Mouse (Mus musculus) lung, postnatal 36 days (tissue): ENCODE results near the gene Rasgrp4.

Experiments
- DNase-seq: peaks from one replicate; pipeline ENCODE4 v3.0.0; 2022; ENCODE audit warnings: mixed read lengths

Gene Rasgrp4

GRCm38 (mm10) chr7:29148771-29149170 lies 14.1 kb downstream of the Rasgrp4 start:
- no peak for DNase-seq

DNA sequence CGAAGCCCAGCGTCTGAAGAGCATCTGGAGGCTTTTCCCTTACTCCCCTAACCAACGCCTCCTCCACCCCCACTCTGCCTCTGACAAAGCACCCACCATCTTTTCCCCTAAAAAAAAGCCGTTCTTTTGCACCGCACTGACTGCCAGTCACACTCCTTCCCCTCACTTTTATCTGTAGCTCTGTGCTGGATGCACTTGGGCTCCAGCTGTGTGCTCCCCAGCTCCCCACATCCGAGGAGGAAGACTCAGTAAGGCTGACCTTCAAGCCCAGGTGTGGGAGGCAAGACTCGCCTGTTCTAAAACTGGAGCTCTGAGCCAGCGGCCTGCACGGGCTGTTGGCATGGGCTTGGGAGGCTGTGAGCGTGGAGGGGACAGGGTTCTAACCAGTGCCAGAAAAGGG lies 16.8 kb downstream of the Rasgrp4 start:
- DNase-seq: no peak

DNA sequence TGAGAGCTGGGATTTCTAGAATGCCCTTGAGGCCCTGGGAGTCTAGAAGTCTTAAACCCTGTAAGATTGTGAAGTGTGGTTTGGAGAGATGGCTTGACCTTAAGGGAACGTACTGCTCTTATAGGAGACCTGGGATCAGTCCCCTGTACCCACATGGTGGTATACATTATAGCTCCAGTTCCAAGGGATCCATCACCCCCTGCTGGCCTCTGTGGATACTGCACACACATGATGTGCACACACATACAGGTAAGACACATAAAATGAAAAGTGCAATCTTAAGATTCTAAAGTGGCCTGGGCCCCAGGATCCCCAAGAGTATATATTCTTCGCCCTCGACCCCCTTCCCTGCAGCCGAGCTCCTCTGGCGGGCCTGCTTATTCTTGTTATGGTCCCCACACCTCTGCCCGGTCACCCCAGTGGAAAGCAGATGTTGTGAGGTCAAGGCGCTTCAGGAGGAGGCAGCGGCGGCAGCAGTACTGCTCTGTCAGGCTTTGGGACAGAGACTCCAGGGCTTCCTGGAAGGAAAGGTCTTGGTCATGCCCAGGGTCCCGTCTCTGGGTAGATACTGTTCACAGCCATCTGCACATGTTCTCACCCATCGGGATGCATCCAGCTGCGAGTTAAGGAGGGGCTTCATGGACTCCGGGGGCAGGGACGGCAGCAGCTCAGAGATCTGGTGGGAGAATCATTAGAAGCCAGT lies 19.5 kb downstream of the Rasgrp4 start:
- DNase-seq: no peak

GRCm38 (mm10) chr7:29155196-29155837 lies 20.7 kb downstream of the Rasgrp4 start:
- DNase-seq: peak; percentile 95

DNA sequence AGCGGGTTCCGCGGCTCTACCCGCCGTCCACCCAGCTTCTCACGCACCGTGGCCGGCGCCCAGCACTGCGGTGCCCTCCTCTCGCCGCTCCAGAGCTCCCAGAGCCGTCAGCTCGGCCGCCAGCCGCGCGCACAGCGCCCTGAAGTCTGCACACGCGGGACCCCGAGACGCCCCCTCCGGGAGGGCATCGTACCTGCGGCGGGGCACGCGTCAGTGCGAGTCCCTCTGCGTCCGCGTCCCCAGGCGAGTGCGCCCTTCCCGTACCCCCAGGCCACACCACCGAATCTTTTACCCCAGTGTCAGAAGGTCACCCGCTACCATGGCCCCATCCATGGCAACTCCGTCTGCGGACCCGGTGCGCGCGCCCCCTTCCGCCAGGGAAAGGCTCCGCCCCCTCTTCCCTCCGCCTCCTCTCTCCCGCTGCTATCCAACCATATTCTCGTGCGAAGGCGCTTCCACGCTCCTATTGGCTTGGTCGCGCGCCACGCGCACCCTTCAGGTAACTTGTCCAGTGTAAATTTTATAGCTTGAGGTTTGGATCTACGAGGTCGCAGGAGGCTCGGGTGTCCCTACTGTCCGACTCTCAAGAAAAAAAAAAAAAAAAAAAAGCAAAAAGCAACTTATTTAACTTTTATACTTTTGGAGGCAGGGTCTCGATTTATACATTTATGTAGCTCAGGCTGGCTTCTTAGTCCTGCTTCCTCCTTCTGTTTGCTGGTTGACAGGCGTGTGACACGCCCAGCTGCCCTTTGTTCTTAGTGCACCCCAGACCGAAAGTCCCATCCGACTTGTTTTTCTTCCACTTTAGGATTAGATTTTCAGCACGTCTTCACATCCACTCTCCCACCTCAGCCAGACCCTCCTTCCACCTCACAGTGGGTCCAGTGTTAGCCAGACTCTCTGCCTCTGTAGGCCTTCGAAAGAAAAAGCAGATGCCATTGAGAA lies 21.5 kb downstream of the Rasgrp4 start, which contains the start of gene Fam98c:
TSS of gene Fam98c (minus strand) at position 397 of the 945 bp plus-strand sequence.
- DNase-seq: peak; percentile 94

- no peak for DNase-seq
Observed at GRCm38 (mm10) chr7:29158264-29158663, 23.6 kb downstream of the Rasgrp4 start.

DNA sequence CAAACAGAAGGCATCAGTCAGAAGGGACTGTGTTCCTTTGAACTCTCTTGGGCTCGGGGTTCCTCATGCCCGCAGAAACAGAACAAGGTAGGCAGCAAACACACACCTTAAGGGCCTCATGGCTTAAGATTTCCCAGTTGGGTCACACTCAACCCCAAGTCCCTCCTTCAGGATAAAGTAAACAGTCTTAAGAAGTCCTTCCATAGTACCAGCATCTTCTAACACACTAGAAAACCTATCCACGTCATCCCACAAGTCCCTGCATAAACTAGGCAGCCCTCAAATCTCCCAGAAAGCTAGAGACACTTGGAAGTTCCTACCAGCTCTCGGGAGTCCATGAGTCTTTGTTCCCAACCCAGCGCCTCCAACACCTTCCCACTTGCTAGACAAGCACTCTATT lies 27.6 kb downstream of the Rasgrp4 start:
- DNase-seq: peak; percentile 55

DNA sequence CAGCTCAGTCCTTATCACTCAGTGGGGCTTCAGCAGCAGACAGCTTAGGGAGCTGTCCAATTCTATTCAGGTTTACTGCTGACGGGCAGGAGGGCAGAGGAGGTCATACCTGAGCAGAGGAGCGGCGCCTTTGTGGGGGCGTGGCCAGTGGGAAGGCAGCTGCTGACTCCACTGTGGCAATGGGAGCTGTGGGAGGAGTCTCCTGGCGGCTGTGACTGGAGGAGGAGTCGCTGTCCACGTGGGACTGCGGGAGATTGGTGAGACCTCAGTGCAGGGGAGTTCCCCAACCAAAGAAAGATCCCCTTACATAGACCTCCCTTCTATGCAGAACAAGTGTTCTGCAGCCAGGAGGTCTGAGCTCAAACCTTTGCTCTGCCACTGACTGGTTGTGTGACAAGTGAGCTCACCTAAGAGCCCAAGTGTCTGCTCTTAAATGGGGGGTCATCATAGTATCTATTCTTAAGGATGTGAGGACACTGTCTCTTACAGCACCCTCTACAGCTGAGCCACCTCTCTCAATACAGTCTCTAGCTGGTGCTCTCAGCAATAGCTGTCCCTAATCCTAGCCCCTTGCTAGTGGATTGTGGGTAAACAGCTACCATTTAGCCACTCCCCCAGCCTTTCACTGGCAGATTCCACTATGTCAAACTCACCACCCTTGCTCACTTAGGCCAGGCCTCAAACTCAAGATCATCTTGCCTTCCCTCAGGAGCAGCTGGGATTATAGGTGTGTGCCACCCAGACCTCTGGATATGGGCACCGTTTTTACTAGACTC lies 28.3 kb downstream of the Rasgrp4 start:
- DNase-seq: peak; percentile 89

DNA sequence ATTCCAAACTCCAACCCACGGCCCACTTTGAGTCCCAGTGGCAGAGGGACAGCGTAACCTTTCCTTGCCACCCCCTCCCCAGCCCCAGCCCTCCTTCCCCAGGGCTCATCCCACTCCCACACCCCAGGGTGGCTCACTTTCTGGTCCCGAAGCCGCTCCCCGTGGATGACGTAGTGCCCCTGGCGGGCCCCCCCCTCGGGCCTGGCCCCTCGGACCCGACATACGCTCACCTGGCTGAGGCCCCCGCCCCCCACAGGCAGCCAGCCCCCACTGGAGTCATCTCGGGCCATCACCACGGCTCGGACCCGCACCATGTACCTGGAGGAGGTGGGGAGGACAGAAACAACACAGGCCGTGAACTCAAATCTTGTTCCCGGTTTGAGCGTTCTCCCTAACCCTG lies 33.0 kb downstream of the Rasgrp4 start:
- no peak for DNase-seq

- DNase-seq: no peak
Observed at GRCm38 (mm10) chr7:29168121-29168695, 33.6 kb downstream of the Rasgrp4 start.

DNA sequence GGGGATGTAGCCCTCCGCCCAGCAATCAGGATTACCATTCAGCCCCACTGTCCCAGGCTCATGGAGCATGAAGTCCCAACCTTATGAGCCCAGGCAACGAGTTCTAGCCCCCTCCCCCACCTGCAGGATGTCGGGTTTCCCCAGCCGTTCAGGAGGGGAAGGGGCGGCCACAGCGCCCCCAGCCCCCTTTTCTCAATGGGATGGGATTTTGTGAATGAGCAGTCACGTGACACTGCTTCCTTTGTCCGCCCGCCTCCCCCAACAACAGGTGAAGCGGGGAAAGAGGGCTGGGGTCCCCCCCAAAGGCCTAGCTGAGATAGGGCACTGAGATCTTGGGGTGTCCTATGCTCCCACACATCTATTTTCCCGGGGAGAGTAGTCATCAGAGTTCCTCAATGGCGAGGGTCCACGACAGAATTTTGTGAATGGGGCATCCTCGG lies 34.2 kb downstream of the Rasgrp4 start:
- no peak for DNase-seq

DNA sequence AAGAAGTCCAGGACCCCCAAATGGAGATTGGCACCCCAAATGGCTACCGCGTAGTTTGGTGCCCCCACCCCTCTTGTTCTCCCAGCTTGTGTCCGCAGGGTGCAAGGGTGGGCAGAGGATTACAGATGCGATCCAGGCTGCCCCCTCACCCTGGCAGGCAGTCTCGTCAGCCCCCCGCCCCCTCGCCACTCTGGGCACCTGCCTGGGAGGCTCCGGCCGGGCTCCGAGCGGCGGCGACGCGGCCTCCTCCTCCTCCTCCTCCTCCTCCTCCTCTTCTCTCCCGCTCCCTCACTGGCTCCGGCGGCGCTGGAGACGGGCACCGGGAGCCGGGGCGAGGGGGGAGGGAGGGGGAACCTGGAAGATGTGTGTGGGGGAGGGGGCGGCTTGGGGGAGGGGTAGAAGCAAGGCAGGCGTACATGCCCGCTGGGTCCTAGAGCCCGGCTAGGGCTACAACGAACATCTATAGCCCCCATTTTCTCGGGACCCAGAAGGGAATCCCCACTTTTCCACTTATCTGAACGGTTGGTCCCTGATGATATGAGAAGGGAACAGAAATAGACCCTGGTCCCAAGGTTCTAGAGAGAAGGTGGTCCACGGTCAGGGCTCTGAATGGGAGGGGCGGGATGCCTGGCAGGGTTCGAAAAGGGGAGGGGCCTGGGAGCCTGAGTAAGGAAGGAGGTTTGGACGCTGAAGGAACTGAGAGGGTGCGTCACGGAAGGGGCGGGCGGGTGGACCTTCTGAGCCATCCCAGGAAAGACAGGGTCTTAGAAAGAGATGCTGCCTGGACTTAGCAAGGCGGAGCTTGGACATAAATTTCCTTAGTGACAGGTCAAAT lies 34.8 kb downstream of the Rasgrp4 start:
- DNase-seq: peak; percentile 83

DNA sequence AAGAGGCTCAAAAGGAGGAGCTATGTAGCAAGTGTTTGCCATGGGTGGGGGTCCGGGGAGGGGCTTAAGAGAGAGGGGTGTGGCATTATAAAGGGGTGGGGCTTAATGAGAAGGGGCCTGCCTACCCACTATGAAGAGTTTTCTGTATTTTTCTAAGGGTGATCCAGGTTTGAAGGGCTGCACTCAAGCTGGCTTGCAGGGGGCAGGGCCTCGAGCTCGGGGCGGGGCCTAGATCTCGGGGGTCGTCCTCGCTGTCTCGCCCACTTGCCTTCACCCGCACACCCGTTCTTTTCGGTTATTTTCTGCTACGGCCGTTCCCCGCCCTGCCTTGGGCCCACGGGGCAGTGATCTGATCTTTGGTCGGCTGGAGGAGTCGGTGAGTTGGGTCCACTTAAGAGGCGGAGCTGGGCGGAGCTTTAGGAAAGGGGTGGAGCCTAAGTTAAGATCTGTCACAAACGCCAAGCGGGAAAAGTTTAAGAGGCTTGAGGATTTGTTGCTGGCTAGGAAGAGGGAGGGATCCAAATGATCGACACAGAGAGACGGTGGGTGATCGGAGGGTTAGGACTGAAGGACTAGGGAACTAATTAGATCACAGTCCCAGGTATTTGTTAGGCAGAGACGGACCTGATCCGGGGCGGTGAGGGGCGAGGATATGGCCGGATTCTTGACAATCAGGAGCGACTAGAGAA lies 35.6 kb downstream of the Rasgrp4 start, which contains the start of the genes Ggn and Spred3:
TSS of gene Ggn (plus strand) at position 145 of the 689 bp plus-strand sequence.
TSS of gene Spred3 (minus strand) at position 346 of the 689 bp plus-strand sequence.
- DNase-seq: peak; percentile 92

DNA sequence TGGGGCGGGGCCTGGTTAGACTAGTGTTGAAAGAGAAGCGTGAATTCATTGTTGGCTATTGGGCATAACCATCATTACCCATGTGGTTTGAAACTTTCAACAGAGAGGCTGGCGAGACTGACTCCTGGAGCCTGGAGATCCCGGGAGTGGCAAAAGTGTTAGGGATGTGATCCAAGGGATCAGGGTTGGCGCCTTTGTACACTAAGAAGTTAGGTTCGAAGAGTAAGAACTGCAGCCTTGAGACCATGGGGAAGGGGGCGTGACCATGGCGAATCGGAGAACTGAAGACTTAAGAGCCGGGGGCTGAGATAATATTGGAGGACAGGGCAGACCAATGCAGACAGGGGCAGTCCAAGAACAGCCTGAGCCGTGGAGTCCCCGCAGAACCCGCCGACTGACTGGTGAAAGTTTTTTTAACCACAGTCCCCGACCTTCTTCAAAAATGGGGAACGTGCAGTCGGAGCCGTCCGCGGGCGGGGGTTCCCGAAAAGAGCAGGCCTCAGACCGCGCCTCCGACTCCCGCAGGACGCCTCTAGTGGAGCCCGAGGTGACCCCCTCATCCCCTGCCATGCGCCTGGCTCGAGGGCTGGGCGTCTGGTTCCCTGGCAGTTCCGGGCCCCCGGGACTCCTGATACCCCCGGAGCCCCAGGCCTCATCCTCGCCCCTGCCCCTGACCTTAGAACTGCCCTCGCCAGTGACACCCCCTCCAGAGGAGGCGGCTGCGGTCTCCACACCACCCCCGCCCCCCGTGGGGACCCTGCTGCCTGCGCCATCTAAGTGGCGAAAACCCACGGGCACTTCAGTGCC lies 36.3 kb downstream of the Rasgrp4 start:
- DNase-seq: peak; percentile 28

GRCm38 (mm10) chr7:29171562-29172097 lies 37.0 kb downstream of the Rasgrp4 start:
- DNase-seq: no peak

- no peak for DNase-seq
Observed at GRCm38 (mm10) chr7:29172390-29173016, 37.9 kb downstream of the Rasgrp4 start.

- peak; percentile 21 for DNase-seq
Observed at GRCm38 (mm10) chr7:29178106-29178505, 43.5 kb downstream of the Rasgrp4 start.

GRCm38 (mm10) chr7:29179323-29179722 lies 44.7 kb downstream of the Rasgrp4 start:
- peak; percentile 41 for DNase-seq
